Mouse (Mus musculus) heart, embryonic 15.5 days (tissue): ENCODE measurements at regions not wholly inside any gene's neighbourhood (a gene's known extent, or its start where the extent isn't known, plus 50 kb on each side); places are given as distances from the start of the nearest gene placed in this dataset.

Experiments
- ATAC-seq: fragments of 200-750 bp; cut with Nextera tagmentation; replicated peaks from 2 replicates; pipeline ENCODE4 v1.8.0; 2017; ENCODE audit warnings: low read depth, moderate TSS enrichment; ENCODE audit not compliant: insufficient number of reproducible peaks, insufficient read depth, low FRiP score
- H3K27ac ChIP-seq: fragments of 300-500 bp; sonication (generic); 2 replicates; pipeline ENCODE4 v1.5.1; 2015; ENCODE audit warnings: mild to moderate bottlenecking, inconsistent platforms
- H3K27me3 ChIP-seq: fragments of 300-500 bp; sonication (generic); 2 replicates; pipeline ENCODE4 v1.6.1; 2015; ENCODE audit warnings: inconsistent platforms
- H3K36me3 ChIP-seq: fragments of 300-500 bp; sonication (generic); 2 replicates; pipeline ENCODE4 v1.6.1; 2015; ENCODE audit warnings: mild to moderate bottlenecking, inconsistent platforms
- H3K4me1 ChIP-seq: fragments of 300-500 bp; sonication (generic); replicated peaks from 2 replicates; pipeline ENCODE4 v1.6.1; 2015; ENCODE audit warnings: inconsistent platforms
- H3K4me2 ChIP-seq: fragments of 300-500 bp; sonication (generic); 2 replicates; pipeline ENCODE4 v1.6.1; 2015; ENCODE audit warnings: inconsistent platforms, mild to moderate bottlenecking, moderate library complexity
- H3K4me3 ChIP-seq: fragments of 300-500 bp; sonication (generic); 2 replicates; pipeline ENCODE4 v1.5.1; 2015; ENCODE audit warnings: mild to moderate bottlenecking, inconsistent platforms
- H3K9ac ChIP-seq: fragments of 300-500 bp; sonication (generic); 2 replicates; pipeline ENCODE4 v1.6.1; 2015; ENCODE audit warnings: mild to moderate bottlenecking, inconsistent platforms
- H3K9me3 ChIP-seq: fragments of 300-500 bp; sonication (generic); replicated peaks from 2 replicates; pipeline ENCODE4 v1.6.1; 2016; ENCODE audit warnings: inconsistent platforms
- WGBS: fragments of 180-500 bp; shearing (Covaris S2); methylation state at CpG from one replicate; pipeline ENCODE4 v1.1.7; 2015; ENCODE audit warnings: mixed read lengths; 5-methylcytosine and 5-hydroxymethylcytosine counted together

DNA sequence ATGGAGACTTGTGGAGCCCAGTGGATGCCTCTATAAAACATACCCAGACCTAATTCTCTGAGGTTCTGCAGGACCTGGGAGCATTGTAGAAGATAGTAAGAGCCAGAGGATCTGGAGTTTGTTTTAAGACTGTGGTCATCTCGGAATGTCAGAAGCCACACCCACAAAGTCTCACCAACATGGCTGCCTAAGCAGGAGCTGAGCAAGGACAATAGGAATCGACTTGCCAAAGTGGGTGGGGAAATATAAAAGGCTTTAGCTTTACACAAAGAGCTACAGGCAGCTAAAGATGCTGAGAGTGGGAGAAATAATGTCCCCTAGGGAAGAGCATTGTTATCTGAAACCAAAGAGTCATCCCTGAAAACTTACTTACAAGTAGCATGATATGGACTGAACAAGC lies 364.7 kb upstream of the Pik3r1 start:
- 45% methylated on average over 2 of the region's 2 CpGs for WGBS
- Histone ChIP-seq H3K4me3 (no peak overlapping the region), H3K27me3 (no peaks in the 10 kb centered on the region), H3K4me1 (no peaks in the 10 kb centered on the region), H3K4me2 (no peak overlapping the region), H3K9me3 (no peaks in the 10 kb centered on the region), H3K36me3 (no peaks in the 10 kb centered on the region), H3K9ac (no peak overlapping the region), H3K27ac (no peak overlapping the region)
- ATAC-seq = no peak

GRCm38 (mm10) chr13:102135210-102135609 lies 367.2 kb upstream of the Pik3r1 start:
- H3K9ac ChIP-seq = no peak overlapping the region
- H3K9me3 ChIP-seq = no peaks in the 10 kb centered on the region
- H3K36me3 ChIP-seq = no peaks in the 10 kb centered on the region
- H3K4me1 ChIP-seq = no peaks in the 10 kb centered on the region
- H3K4me3 ChIP-seq = no peak overlapping the region
- H3K27me3 ChIP-seq = no peaks in the 10 kb centered on the region
- no peak overlapping the region for H3K27ac ChIP-seq
- no peak for ATAC-seq
- no peak overlapping the region for H3K4me2 ChIP-seq

GRCm38 (mm10) chr13:102142986-102143385 lies 375.0 kb upstream of the Pik3r1 start:
- Histone ChIP-seq H3K4me2 (no peak overlapping the region), H3K27me3 (no peaks in the 10 kb centered on the region)

GRCm38 (mm10) chr13:102143848-102144247 lies 375.8 kb upstream of the Pik3r1 start:
- H3K9ac ChIP-seq = no peak overlapping the region
- ATAC-seq = no peak
- no peak overlapping the region for H3K27ac ChIP-seq
- H3K4me2 ChIP-seq = no peak overlapping the region
- H3K4me1 ChIP-seq = no peaks in the 10 kb centered on the region
- no peaks in the 10 kb centered on the region for H3K36me3 ChIP-seq
- no peaks in the 10 kb centered on the region for H3K27me3 ChIP-seq
- H3K4me3 ChIP-seq = no peak overlapping the region
- no peaks in the 10 kb centered on the region for H3K9me3 ChIP-seq
- 65% methylated on average over 2 of the region's 2 CpGs for WGBS

More at GRCm38 (mm10) chr13:102142986-102143385, 375.0 kb upstream of the Pik3r1 start:
- Histone ChIP-seq H3K4me1 (no peaks in the 10 kb centered on the region), H3K9ac (no peak overlapping the region), H3K9me3 (no peaks in the 10 kb centered on the region), H3K4me3 (no peak overlapping the region), H3K36me3 (no peaks in the 10 kb centered on the region), H3K27ac (no peak overlapping the region)
- WGBS = 81% methylated on average over 7 of the region's 7 CpGs
- ATAC-seq = no peak

DNA sequence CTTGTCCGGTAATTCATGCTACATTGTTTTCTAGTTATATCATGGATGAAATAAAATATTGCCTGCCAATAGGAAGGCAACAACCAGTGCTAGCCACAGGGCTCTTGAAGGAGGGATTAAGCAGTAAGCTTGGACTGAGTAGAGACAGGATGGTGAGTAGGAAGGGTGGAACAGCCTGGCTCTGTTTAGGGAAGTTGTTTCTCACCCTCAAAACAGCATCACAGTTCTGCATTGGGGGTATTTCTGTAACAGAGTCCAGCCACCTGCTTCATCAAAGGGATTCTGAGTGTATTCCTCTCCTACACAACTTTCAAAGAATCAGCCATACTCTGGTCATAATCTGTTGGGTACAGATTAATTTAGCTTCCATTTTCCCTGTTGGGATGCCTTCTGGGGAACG lies 380.0 kb upstream of the Pik3r1 start:
- 82% methylated on average over 2 of the region's 2 CpGs for WGBS
- Histone ChIP-seq H3K9ac (no peak overlapping the region), H3K27me3 (no peaks in the 10 kb centered on the region), H3K4me3 (no peak overlapping the region), H3K4me1 (no peaks in the 10 kb centered on the region), H3K36me3 (no peaks in the 10 kb centered on the region), H3K9me3 (no peaks in the 10 kb centered on the region), H3K4me2 (no peak overlapping the region), H3K27ac (no peak overlapping the region)
- no peak for ATAC-seq

DNA sequence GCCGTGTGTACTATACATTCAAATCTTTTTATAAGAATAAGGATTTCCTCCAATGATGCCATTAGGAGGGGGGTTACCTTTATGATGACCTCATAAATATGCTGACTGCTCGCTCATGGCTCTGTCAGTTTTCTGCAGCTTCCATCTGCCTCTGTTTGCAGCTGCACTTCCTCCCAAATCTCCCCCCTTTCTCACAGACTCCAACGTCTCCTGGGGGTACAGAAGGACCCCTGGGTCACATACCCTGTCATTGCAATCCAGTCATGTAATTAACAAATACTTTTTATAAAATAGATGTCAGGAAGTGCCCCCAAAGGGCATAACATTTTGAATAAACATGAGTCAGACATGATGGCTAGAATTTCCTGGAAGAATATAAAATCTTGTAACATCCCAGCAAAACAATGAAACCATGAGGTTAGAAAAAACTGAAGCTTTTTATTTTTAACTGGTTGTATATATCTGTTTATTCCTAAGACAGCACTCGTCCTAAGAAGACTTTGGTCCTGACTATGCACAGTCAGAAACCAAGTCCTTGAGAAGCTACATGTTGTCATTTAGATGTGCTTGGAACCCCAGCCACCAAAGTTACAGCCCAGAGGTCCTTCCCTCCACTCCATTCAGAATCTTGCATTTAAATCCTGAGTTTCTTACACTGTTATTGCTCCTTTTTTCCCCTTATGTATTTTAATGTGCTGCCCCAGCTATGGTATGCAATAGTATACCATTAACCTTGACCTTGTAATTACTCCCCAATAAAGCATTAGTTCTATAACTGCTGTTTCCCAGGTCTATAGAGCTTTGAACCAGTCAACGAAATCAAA lies 386.0 kb upstream of the Pik3r1 start:
- no peak overlapping the region for H3K4me2 ChIP-seq
- no peak overlapping the region for H3K27ac ChIP-seq
- no peak overlapping the region for H3K4me3 ChIP-seq
- H3K27me3 ChIP-seq = no peaks in the 10 kb centered on the region
- no peaks in the 10 kb centered on the region for H3K9me3 ChIP-seq
- no peaks in the 10 kb centered on the region for H3K4me1 ChIP-seq
- no peak for ATAC-seq
- no peaks in the 10 kb centered on the region for H3K36me3 ChIP-seq
- H3K9ac ChIP-seq = no peak overlapping the region
- 54% methylated on average over 5 of the region's 5 CpGs for WGBS

DNA sequence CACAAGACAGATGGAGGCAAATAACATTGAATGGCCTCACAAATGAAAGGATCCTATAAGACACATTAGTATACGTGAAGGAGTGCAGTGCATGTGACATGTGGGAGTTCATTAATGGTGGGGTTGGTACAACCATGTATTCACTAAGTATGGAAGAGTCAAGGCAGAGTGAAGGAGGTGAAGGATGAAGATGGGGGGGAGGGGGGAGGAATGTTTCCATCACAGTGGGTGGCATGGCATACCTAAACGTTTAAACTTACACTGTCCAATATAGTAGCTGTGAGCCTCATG lies 386.5 kb upstream of the Pik3r1 start:
- no peak for ATAC-seq
- no peaks in the 10 kb centered on the region for H3K4me1 ChIP-seq
- no peaks in the 10 kb centered on the region for H3K36me3 ChIP-seq
- no peak overlapping the region for H3K27ac ChIP-seq
- WGBS = 55% methylated on average over 2 of the region's 2 CpGs
- H3K4me2 ChIP-seq = no peak overlapping the region
- no peak overlapping the region for H3K4me3 ChIP-seq
- no peak overlapping the region for H3K9ac ChIP-seq
- no peaks in the 10 kb centered on the region for H3K27me3 ChIP-seq
- no peaks in the 10 kb centered on the region for H3K9me3 ChIP-seq

DNA sequence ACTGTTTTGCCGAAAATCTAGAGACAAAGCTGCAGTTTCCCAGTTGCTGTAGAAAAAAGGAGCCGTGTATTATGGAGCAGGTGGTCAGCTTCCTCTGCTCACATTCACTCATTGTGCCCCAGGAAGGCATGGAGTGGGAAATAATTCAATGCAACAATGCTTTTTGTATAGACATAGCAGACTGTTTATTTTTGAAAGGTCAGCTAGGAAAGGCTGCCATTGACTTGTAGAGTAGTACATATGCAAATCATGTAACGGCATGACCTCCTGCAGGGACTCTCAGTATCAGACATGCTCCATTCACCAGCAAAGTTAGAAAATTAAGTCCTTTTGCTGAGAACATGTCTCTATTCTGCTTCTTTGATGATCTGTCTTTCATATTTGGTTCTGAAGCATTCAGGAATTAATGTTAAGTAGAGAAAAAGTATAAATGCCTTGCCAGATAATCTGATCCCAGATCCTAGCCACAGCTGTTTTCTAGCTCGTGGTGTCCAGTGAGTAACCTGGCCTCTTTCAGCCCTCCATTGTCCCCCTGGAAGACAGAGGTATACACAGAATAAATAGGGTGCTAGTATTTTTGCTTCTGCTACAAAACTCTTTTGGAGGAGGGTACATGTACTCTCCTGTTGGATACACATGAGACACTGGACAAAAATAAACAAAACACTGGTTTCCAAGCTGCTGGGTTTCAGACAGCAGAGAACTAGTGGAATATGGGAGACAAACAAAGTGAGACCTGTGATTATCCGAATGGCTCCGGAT lies 389.5 kb upstream of the Pik3r1 start:
- Histone ChIP-seq H3K27me3 (no peaks in the 10 kb centered on the region), H3K9me3 (no peaks in the 10 kb centered on the region), H3K27ac (no peak overlapping the region), H3K36me3 (no peaks in the 10 kb centered on the region), H3K4me1 (no peaks in the 10 kb centered on the region), H3K9ac (no peak overlapping the region), H3K4me3 (no peak overlapping the region), H3K4me2 (no peak overlapping the region)
- no peak for ATAC-seq
- 77% methylated on average over 6 of the region's 6 CpGs for WGBS

GRCm38 (mm10) chr13:102173382-102174234 lies 405.6 kb upstream of the Pik3r1 start:
- H3K27me3 ChIP-seq = no peaks in the 10 kb centered on the region
- no peak overlapping the region for H3K9ac ChIP-seq
- H3K36me3 ChIP-seq = no peaks in the 10 kb centered on the region
- 80% methylated on average over 9 of the region's 9 CpGs for WGBS
- H3K4me2 ChIP-seq = no peak overlapping the region
- ATAC-seq = no peak
- H3K9me3 ChIP-seq = no peaks in the 10 kb centered on the region
- no peaks in the 10 kb centered on the region for H3K4me1 ChIP-seq
- no peak overlapping the region for H3K27ac ChIP-seq
- H3K4me3 ChIP-seq = no peak overlapping the region

- H3K27ac ChIP-seq = no peak overlapping the region
- H3K36me3 ChIP-seq = no peaks in the 10 kb centered on the region
- no peak overlapping the region for H3K9ac ChIP-seq
- no peak overlapping the region for H3K4me3 ChIP-seq
- H3K4me2 ChIP-seq = no peak overlapping the region
- no peaks in the 10 kb centered on the region for H3K27me3 ChIP-seq
- ATAC-seq = no peak
- no peaks in the 10 kb centered on the region for H3K9me3 ChIP-seq
- 84% methylated on average over 3 of the region's 3 CpGs for WGBS
- no peaks in the 10 kb centered on the region for H3K4me1 ChIP-seq
Observed at GRCm38 (mm10) chr13:102174431-102174830, 406.4 kb upstream of the Pik3r1 start.

DNA sequence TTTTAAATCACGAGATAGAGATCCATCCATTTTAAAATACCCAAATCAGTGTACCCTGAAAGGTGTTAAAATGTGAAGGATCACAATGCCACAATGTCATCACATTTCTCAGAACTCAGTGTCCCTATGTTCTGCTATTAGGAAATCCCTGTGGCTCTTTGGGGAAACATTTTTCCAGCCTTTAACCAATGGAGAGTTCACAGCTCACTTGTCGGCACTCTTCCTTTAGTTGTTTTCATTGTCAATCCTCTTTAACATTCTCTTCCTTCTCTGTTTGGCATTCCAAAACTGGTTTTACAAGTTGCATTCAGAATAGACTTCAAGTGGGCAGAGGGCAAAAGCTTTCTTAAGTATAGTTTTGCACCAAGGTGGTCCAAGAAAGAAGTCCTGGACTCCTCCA lies 406.9 kb upstream of the Pik3r1 start:
- 77% methylated on average over 2 of the region's 2 CpGs for WGBS
- Histone ChIP-seq H3K27ac (no peak overlapping the region), H3K4me2 (no peak overlapping the region)

More for the DNA sequence above, 406.9 kb upstream of the Pik3r1 start:
- Histone ChIP-seq H3K36me3 (no peaks in the 10 kb centered on the region), H3K4me1 (no peaks in the 10 kb centered on the region), H3K9me3 (no peaks in the 10 kb centered on the region), H3K9ac (no peak overlapping the region), H3K27me3 (no peaks in the 10 kb centered on the region), H3K4me3 (no peak overlapping the region)
- no peak for ATAC-seq
